Mouse (Mus musculus) hindlimb bud, embryonic 11.5 days (tissue): Measurements from ENCODE around the gene Fam69b.
A peak's percentile ranks its signal among the peaks of the same experiment; 100 is the strongest.

Experiments
- DNase-seq: peaks from one replicate; pipeline ENCODE4 v3.0.0-alpha.2; 2012; ENCODE audit warnings: low read depth, low spot score; ENCODE audit errors: extremely low spot score

Gene Fam69b

DNA sequence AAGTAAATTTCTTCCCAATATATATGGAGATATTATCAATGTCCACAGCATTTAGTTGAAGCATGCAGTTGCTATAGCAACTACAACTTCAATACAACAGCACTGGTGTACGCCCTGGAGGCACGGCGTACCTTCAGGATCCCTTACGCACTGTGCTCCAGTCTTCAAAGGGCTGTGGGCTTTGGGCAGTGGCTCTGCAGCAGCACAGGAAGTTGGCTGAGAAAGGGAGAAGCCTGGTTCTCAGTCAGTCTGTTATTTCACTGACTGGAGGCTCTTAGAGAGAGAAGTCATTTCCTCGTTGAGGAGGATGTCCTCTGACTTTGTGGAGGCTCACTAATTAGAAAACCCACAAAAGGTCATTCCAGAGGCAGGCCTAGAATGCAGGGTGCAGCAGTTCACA is 5.3 kb upstream of the Fam69b start:
- DNase-seq, result no peak

DNA sequence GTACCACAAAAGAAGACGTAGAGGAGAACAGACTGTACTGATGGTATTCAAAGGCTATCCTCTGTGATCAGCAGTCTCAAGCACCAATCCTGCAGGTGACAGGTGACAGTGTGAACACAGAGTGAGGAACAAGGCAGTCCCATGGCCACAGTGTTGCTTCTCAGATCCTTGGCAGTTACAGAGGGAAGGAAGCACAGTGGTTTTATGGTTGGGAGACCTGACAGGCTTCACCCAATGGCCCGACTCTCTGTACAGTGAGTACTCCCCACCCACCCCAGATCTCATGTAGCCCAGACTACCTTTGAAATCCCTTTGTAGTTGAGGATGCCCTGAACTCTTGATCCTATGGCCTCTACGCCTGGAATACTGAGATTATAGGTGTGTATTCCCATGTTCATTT is 2.8 kb upstream of the Fam69b start:
- DNase-seq, result no peak

DNA sequence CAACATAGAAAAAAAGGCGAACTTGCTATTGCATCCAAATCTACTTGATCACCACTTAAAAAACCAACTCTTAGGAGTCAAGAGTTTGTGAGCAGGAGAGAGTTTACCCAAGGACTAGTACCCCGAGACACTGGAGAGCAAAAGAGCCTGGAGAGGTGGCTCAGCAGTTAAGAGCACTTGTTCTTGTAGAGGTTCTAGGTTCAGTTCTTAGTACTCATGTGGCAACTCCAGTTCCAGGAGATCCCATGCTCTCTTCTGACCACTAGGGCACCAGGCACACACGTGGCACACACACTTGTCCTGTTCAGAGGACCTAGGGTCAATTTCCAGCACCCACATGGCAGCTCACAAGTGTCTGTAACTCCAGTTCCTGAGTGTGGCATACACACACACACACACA is 2.2 kb upstream of the Fam69b start:
- DNase-seq, result no peak

DNA sequence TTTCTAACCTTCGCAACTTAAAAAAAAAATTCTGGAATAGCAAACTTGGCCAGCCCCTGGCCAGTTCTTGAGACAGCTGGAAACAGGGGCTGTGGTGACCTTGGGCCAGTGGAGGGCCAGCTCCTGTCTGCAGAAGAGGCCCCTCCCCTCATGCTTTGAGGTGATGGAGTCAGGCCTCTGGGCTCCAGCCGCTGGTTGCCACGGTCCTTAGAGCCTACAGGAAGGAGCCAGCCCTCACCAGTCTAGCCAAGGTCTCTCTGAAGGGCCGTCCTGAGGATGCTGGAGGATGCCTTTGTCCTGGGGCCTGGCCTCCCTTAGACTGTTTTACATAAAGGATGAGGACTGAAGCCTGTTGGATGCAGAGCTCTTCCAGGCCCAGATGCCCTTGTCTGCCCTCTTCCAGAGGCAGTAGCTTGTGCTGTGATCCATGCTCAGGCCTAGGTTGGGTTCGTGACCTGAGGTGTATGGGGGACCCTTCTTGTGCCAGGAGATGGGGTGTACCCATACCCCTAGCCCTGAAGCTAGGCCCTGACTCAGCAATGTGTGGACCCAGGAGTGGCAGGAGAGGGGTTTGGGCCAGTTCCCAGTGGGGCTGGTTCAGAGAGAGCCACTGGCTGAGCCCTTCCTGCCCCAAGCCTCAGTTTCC is 658 bp downstream of the Fam69b start:
- DNase-seq, result no peak

DNA sequence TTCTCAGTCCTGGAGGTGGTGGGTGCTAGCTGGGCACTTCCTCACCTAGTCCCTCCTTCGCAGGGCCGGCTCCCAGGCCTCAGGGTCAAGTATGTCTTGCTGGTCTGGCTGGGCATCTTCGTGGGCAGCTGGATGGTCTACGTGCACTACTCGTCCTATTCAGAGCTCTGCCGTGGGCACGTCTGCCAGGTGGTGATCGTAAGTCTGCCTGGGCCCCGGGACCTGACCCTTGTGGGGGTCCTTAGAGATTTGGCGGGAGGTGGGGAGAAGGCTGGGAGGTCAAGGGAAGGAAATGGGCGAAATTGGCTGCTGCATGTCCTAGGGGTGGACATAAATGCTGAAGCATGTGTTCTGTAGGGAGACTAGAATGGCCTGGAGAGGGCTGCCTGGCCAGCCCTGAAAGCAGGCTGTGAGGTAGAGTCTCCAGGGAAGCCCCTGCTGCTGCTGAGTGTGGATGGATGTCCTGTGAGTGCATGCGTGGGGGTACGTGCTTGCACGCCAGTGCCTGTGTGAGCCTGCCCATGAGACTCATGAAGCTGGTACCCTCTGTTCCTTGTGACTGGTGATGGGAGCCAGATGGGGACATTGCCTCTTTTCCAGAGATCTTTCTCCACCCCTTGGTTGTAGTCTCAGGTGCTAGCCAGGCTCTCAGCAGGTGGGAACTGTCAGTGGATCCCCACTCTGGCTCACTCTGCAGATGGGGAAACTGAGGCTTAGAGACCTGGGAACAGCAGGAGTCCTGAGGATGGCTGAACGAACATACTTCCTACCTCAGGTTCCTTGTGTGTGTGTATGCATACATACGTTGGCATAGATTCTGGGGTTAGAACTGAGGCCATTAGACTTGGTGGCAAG is 4.5 kb downstream of the Fam69b start:
- no peak for DNase-seq

DNA sequence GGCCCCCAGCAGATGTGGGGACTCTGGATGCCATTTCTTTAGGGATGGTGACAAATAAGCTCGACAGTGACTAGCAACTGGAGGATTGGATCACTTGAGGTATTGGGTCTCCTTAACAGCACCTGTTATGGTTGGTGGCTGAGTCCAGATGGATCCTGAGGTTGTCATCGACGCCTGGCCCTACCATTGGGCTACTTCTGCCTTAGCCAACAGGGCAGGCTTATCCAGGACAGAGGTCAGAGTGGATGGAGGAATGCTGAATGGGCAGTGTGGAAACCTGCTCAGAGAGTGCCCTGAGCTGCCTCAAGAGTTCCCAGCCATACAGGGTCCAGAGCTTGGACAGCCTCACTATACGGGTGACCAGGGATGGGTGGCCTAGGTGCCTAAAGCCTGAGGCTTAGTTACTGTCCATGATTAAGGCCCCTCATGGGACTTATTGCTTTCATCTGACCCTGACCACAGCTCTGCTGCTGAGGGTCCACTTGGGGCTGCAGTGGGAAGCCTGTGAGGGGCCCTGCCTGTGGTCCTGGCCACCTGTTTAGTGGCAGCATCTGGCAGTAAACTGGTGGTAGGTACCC is 5.8 kb downstream of the Fam69b start:
- DNase-seq, result no peak

DNA sequence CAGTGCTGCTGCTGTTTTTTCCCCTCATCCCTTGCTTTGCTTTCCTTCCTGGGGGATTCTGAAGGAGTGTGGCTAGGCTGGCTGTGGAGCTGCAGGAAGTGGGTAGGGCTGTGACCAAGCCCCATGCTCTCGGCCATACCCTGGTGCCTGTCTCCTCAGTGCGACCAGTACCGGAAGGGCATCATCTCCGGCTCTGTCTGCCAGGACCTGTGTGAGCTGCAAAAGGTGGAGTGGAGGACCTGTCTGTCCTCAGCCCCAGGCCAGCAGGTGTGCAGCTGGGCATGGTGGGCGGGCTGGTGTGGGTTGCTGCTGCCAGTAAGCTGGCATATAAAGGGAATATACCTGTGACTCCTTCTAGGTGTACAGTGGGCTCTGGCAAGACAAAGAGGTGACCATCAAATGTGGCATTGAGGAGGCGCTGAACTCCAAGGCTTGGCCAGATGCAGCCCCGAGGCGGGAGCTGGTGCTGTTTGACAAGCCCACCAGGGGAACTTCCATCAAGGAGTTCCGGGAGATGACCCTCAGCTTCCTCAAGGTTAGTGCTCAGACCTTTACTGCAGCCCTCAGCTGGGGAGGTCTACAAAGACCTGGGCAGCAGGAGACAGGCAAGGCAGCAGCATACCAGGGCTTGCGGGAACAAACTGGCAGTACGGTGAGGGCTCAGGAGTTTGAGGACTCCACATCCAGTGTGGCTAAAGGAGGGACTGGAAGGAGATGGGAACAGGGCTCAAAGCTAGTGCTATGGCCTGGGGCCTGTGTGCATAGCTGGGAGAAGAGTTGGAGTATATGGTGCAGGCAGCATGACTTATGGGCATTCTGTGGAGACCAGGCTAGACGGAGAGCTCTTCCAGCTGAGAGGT is 6.6 kb downstream of the Fam69b start:
- DNase-seq, result no peak

DNA sequence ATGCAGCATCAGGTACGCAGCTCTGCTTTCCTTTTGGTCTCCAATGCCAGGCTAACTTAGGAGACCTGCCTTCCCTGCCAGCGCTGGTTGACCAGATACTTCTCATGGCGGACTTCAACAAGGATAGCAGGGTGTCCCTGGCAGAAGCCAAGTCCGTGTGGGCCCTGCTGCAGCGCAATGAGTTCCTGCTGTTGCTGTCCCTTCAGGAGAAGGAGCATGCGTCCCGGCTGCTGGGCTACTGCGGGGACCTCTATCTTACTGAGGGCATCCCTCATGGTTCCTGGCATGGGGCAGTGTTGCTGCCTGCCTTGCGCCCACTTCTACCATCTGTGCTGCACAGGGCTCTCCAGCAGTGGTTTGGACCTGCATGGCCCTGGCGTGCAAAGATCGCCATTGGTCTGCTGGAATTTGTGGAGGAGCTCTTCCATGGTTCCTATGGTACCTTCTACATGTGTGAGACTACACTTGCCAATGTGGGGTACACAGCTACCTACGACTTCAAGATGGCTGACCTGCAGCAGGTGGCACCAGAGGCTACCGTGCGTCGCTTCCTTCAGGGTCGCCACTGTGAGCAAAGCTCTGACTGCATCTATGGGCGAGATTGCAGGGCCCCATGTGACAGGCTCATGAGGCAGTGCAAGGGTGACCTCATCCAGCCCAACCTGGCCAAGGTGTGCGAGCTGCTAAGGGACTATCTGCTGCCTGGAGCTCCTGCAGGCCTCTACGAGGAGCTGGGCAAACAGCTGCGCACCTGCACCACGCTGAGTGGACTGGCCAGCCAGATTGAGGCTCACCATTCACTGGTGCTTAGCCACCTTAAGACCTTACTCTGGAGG is 7.5 kb downstream of the Fam69b start:
- no peak for DNase-seq

DNA sequence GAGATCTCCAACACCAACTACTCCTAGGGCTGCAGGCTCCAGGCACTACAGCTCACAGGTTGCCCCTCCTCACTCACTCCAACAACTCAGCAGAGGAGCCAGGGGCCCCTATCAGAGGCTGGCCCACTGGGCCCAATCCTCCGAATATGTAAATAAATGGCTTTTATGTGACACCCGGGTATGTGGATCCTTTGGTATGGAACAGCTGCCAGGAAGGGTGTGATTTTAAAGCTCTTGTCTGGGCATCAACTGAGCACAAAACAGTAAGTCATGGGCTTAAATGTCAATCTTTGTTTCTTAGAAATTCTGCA is 8.0 kb downstream of the Fam69b start:
- no peak for DNase-seq

DNA sequence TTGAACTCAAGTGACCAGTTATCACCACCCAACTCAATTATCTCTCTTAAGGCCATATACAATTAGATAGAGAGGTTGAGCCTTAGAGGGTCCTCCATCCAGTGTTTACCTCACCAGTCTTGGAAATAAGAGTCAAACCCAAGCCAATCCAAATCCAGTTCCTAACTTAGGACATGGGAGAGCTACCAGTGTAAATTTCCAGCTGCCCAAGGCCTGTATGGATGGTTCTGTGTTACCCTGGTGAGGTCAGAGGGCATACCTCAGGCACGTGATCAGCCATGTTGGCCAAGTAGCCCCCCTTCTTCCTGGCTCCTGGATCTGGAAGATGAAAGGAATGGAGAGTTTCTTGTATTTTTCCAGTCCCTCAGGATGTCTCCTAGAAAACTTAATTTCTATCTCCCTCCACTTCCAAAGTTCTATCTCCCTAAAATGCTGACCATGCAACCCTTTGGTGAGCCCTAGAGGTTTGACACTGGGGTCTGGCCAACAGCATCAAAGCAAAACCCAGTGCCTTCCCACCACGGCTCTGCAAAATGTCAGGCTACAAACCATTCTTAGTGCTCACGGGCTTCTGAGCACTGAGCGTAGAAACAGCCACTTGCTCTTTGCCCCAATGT is 9.2 kb downstream of the Fam69b start:
- DNase-seq, result no peak

DNA sequence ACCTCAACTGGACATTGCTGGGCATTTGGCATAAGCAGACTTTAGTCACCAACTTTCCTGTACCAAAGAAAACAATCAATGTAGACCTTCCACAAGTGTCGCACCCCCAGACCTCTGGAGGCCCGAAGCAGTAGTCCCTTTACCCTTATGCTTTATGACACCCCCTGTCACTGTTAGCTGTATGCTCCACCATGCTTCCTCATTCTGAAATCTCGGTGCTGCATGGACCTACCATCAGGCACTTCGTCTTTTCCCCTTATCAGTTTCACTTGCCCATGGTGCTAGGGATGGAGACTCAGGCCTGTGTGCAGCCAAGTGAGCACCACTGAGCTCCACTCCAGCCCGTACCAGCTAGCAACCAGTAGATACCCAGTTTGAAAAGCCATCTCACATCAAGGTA is 9.8 kb downstream of the Fam69b start:
- no peak for DNase-seq

DNA sequence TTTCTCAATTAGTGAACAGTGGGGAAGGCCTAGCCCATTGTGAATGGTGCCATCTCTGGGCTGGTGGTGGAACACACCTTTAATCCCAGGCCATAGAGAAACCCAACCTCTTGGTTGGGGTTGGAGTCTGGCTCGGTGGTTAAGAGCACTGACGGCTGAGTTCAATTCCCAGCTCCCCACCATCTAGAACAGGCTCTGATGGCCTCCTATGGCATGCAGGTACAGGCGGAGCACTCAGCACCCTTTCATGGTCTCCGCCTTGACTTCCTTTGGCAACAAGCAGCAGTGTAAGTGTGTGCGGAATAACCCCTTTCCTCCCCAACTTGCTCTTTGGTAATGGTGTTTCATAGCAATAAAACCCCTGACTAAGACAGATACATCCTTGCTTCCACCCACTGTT is 10.3 kb downstream of the Fam69b start:
- DNase-seq, result no peak

DNA sequence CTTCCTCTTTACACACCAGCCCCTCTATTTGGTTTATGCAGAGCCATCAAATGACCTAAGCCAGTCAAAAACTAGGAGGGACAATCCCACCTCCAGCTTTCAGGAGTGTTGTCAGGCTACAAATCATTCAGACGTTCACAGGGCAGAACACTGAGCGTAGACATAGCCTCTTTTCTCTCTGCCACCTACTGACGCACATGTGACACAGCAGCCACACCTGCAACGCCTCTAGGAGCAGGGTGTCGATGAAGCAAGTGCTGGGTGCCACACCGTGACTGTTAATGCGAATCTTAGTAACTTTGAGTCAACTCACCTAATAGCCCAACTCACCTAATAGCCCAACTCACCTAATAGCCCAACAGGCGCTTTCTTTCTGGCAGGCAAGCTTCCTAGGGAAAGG is 10.8 kb downstream of the Fam69b start:
- no peak for DNase-seq

DNA sequence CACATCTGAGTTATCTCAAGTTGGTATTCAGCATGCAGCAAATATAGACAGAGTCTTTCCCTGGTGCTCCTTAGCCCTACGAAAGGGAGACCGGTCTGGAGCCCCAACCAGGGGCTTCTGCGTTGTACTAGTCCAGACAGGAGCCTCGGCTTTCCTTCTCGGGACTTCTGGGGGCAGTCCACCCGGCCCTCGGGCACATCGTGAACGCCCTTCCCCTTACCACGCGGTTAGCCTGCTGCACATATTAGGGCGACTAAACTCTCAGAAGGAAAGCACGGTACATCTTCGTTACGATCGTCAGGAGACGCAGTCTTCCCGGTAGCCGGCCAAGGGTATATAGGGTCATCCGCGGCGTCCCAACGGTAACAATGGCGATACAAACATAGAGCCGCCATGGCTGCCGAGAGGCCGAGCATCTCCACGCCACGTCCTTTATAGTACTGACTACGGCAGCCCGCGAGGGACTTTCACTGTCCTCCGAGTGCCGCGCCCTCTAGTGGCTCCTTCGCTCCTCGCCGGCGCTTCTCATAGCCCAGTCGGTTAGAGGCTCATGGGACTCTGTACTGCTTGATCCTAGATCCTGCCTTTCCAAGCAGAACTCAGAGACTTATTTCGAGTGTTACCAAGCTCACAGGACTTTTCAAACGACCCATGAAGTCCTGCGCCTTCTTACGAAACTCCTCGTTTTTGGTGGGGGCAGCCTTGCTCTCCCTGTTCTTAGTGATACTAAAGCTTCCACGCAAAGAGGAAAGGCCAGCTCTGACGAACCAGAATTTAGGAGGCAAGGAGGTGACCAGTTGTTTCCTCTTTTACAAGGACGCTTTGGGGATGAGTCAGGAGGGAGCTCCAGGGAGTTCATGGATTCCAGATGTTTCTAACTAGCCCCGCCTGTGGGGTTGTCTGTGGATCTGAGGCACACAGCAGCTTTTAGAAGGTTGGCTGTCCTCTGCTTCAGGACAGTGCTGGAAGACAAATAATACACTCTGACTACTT is 11.9 kb downstream of the Fam69b start:
- peak; percentile 88 for DNase-seq

DNA sequence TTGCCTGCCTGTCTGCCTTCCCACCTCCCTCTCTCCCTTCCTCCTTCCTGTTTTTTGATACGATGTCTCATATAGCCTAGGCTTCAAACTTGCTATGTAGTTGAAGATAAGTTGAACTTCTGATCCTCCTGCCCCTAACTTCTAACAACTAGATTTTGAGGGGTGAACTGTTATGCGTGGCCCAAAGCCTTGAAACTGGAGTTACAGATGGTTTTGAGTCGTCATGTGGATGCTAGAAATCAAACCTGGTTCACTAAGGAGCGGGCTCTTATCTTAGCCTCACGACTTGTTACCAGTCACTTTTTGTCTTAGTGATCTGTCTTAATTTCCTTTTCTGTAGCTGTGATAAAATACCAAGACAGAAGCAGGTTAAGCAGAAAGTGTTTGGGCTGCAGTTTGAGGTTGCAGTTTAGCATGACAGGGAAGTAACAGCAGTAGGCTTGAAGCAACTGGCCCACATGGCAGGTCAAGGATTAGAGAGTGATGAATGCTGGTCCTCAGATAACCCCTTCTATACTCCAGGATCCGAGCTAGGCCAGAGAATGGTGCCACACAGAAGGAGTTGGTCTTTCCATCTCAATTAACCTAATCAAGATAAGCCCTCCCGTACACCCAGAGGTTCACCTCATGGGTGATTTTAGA is 12.9 kb downstream of the Fam69b start:
- no peak for DNase-seq

DNA sequence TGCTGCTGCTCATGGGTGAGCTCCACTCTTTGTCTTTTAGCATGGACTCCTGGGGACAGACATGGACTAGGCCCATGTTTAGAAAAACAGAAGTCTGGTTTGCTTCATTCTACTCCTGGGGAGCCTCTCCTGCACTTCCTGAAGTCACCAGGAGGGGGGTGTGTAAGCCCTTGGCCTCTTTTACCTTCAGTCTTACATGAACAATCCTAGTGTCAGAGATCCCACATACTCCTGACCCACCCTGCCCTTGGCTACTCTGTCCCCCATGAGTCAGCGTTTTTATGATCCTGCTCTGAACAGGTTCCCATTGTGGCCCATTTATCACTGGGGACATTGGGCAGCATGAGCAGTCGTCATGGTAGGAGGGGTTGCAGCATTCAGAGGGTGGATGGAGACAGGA is 15.7 kb downstream of the Fam69b start:
- no peak for DNase-seq

DNA sequence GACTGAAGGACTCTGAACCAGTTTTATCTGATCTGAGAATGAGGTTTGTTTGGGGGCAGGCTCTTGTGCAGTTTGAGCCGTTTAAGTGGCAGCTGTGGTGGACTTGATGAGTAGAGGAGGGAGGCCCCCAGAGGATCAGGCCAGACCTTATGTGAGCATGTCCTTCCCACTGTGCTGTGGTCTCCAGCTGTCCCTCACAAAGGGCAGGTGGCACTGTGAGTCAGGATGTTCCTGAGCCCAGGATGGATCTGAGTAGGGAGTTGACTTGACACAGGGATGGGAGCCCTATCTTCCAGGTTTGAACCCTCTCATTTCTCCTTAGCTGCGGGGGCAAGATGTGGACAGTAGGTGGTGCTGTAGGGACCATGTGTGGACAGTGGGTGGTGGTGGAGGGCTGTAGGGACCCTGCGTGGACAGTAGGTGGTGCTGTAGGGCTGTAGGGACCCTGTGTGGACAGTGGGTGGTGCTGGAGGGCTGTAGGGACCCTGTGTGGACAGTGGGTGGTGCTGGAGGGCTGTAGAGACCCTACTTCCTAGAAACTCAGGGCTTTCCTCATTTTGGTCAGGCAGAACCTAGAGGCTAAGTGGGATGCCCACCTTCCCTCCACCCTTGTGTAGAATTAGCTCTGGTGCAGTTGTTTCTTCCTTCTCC is 18.5 kb downstream of the Fam69b start:
- DNase-seq, result peak; percentile 80

DNA sequence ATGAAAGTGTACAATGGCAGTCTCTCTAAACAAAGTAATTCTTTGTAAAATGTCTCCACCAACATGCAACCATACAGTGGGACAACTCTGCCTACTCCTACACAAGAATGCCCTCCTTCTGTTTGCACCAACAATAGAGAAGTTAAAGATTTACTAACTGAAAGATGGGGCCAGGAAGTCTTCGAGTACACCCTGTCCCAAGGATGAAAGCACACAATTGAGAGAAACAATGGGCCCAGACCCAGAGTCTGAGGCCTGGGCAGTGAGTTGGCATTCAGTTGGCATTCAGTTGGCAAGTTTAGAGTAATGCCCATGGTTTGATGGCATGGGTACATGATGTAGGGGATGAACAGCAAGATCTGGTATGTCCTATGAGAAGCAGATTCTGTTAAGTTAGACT is 26.4 kb downstream of the Fam69b start:
- no peak for DNase-seq
